Mouse (Mus musculus): ENCODE measurements at regions not wholly inside any gene's neighbourhood (a gene's known extent, or its start where the extent isn't known, plus 50 kb on each side); places are given as distances from the start of the nearest gene placed in this dataset.

DNA sequence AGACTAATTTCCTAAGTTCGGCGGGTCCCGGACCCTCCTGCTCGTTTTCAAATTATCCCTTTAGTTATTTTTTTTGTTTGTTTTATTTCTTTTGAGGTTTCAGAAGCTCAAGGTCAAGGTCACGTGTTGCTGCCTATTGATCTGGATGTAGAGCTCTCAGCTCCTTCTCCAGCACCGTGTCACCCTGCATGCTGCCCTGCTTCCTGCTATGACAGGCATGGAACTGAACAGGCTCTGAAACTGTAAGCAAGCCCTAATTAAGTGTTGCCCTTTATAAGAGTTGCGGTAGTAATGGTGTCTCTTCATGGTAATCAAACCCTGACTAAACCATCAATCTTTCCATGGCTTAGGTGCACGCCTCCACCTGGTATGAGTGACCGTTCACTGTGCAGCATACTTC, 319.2 kb downstream of the Mex3b start:
- WGBS, result 88% methylated on average over 9 of the region's 9 CpGs
- Histone ChIP-seq H3K4me3 (ENCODE audit: control insufficient read depth in 1 of 2, insufficient read depth in 1 of 2, low read depth in 1 of 2, low read length in 2 of 2) (no peak overlapping the region), H3K9me3 (ENCODE audit: control insufficient read depth, low read length) (no peaks in the 10 kb centered on the region), H3K4me1 (ENCODE audit: control insufficient read depth in 2 of 2, insufficient read depth in 2 of 2, low read length in 2 of 2) (no peaks in the 10 kb centered on the region), H3K9ac (ENCODE audit: low read length) (no peak overlapping the region), H3K4me2 (ENCODE audit: low read length) (no peak overlapping the region), H3K27ac (replicated peaks in 1 of 2; ENCODE audit: control insufficient read depth in 1 of 2, insufficient read depth in 1 of 2, low read depth in 2 of 2, low read length in 2 of 2) (no peak overlapping the region), H3K36me3 (ENCODE audit: control insufficient read depth, insufficient read depth, low read length) (no peaks in the 10 kb centered on the region), H3K27me3 (ENCODE audit: control insufficient read depth, insufficient read depth, low read length) (no peaks in the 10 kb centered on the region)
- ATAC-seq (ENCODE audit: insufficient number of reproducible peaks, insufficient read depth, low FRiP score, low read depth), result no peak

DNA sequence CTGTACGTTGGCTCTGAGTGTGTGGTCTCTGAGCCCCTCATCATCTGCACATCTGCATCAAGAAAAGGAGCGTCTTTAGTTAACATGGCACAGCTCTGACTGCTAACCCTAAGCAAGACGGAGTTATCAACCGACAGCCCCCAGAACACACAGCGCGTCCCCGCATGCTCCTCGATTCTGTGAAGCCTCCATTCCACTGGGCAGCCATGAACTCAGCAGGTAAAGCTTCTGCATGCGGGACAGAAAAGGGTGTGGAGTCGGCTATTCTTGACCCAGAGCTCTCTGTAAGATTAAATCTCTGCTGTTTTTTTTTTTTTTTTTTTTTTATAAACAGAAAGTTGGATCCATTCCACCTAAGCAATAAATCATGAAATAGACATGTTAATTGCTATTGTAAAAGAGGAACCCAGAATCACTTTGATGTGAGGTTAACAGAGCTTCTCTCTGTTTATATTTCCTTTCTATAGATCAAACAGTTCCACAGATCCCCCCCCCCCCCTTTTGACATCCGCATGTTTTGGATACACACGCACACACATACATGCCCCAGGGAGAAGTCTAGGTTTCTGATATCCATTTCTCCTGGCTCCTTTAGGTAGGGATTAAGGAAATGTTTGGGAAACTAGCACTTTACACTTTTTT, 328.9 kb downstream of the Mex3b start:
- no peaks in the 10 kb centered on the region for H3K9me3 ChIP-seq (ENCODE audit: control insufficient read depth, low read length)
- WGBS, result 87% methylated on average over 12 of the region's 12 CpGs
- no peaks in the 10 kb centered on the region for H3K36me3 ChIP-seq (ENCODE audit: control insufficient read depth, insufficient read depth, low read length)
- no peaks in the 10 kb centered on the region for H3K4me1 ChIP-seq (ENCODE audit: control insufficient read depth in 2 of 2, insufficient read depth in 2 of 2, low read length in 2 of 2)
- no peak for ATAC-seq (ENCODE audit: insufficient number of reproducible peaks, insufficient read depth, low FRiP score, low read depth)
- H3K27me3 ChIP-seq (ENCODE audit: control insufficient read depth, insufficient read depth, low read length), result no peaks in the 10 kb centered on the region
- no peak overlapping the region for H3K4me3 ChIP-seq (ENCODE audit: control insufficient read depth in 1 of 2, insufficient read depth in 1 of 2, low read depth in 1 of 2, low read length in 2 of 2)
- no peak overlapping the region for H3K27ac ChIP-seq (replicated peaks in 1 of 2; ENCODE audit: control insufficient read depth in 1 of 2, insufficient read depth in 1 of 2, low read depth in 2 of 2, low read length in 2 of 2)
- H3K9ac ChIP-seq (ENCODE audit: low read length), result no peak overlapping the region
- H3K4me2 ChIP-seq (ENCODE audit: low read length), result no peak overlapping the region

- no peaks in the 10 kb centered on the region for H3K9me3 ChIP-seq (ENCODE audit: control insufficient read depth, low read length)
- H3K9ac ChIP-seq (ENCODE audit: low read length), result no peak overlapping the region
- no peak for ATAC-seq (ENCODE audit: insufficient number of reproducible peaks, insufficient read depth, low FRiP score, low read depth)
- WGBS, result 39% methylated on average over 2 of the region's 2 CpGs
- no peaks in the 10 kb centered on the region for H3K27me3 ChIP-seq (ENCODE audit: control insufficient read depth, insufficient read depth, low read length)
- peaks cover 10 to 11% of the 10 kb centered on the region in 2 experiments for H3K4me1 ChIP-seq (ENCODE audit: control insufficient read depth in 2 of 2, insufficient read depth in 2 of 2, low read length in 2 of 2)
- H3K36me3 ChIP-seq (ENCODE audit: control insufficient read depth, insufficient read depth, low read length), result no peaks in the 10 kb centered on the region
- no peak overlapping the region for H3K27ac ChIP-seq (replicated peaks in 1 of 2; ENCODE audit: control insufficient read depth in 1 of 2, insufficient read depth in 1 of 2, low read depth in 2 of 2, low read length in 2 of 2)
- no peak overlapping the region for H3K4me2 ChIP-seq (ENCODE audit: low read length)
- no peak overlapping the region for H3K4me3 ChIP-seq (ENCODE audit: control insufficient read depth in 1 of 2, insufficient read depth in 1 of 2, low read depth in 1 of 2, low read length in 2 of 2)
These were observed 330.4 kb downstream of the Mex3b start for GRCm38 (mm10) chr7:83197490-83197889.

- peak overlapping the region; percentile 57; the same call in 1 of the 2 replicates for H3K4me2 ChIP-seq (ENCODE audit: low read length)
- H3K27ac ChIP-seq (replicated peaks in 1 of 2; ENCODE audit: control insufficient read depth in 1 of 2, insufficient read depth in 1 of 2, low read depth in 2 of 2, low read length in 2 of 2), result no peak overlapping the region
- H3K4me3 ChIP-seq (ENCODE audit: control insufficient read depth in 1 of 2, insufficient read depth in 1 of 2, low read depth in 1 of 2, low read length in 2 of 2), result no peak overlapping the region
- ATAC-seq (ENCODE audit: insufficient number of reproducible peaks, insufficient read depth, low FRiP score, low read depth), result no peak
- H3K36me3 ChIP-seq (ENCODE audit: control insufficient read depth, insufficient read depth, low read length), result no peaks in the 10 kb centered on the region
- H3K9me3 ChIP-seq (ENCODE audit: control insufficient read depth, low read length), result no peaks in the 10 kb centered on the region
- H3K4me1 ChIP-seq (ENCODE audit: control insufficient read depth in 2 of 2, insufficient read depth in 2 of 2, low read length in 2 of 2), result peaks cover 11 to 12% of the 10 kb centered on the region in 2 experiments
- no peaks in the 10 kb centered on the region for H3K27me3 ChIP-seq (ENCODE audit: control insufficient read depth, insufficient read depth, low read length)
- 68% methylated on average over 7 of the region's 7 CpGs for WGBS
- no peak overlapping the region for H3K9ac ChIP-seq (ENCODE audit: low read length)
These were observed 334.1 kb downstream of the Mex3b start for GRCm38 (mm10) chr7:83201126-83201686.

DNA sequence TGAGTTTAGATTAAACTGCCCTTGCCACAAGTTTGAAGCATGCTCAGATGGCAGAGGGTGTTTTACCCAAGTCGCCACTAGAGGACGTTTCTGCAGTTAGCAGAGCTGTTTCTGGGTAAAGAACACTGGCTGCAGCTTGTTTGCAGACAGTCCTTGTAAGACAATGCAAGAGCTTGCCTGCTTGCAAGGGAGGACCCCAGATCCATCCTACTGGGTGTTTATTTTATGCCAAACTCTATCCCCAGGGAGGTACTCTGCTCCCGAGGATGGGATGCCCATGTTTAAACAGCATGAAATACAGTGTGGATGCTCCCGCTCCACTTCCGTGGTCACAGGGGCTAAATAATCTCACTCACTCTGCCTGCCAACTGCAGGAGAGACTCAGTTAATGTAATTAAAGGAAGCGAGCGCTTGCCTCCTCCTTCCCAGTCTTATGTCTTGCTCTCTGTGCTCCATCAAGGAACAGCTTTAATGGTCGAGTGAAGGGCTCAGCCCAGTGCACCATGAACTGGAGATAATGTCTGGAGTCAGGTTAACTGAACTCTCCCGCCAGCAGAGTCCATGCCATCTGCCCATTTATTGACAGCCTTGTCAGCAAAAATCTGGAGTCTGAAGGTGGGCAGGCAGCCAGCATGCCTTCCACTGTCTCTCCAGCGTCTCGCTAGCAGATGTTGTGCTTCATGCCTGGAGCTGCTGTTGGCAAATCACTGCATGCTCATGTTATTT, 334.8 kb downstream of the Mex3b start:
- 7% methylated on average over 11 of the region's 11 CpGs for WGBS
- no peaks in the 10 kb centered on the region for H3K36me3 ChIP-seq (ENCODE audit: control insufficient read depth, insufficient read depth, low read length)
- ATAC-seq (ENCODE audit: insufficient number of reproducible peaks, insufficient read depth, low FRiP score, low read depth), result peak; percentile 61

DNA sequence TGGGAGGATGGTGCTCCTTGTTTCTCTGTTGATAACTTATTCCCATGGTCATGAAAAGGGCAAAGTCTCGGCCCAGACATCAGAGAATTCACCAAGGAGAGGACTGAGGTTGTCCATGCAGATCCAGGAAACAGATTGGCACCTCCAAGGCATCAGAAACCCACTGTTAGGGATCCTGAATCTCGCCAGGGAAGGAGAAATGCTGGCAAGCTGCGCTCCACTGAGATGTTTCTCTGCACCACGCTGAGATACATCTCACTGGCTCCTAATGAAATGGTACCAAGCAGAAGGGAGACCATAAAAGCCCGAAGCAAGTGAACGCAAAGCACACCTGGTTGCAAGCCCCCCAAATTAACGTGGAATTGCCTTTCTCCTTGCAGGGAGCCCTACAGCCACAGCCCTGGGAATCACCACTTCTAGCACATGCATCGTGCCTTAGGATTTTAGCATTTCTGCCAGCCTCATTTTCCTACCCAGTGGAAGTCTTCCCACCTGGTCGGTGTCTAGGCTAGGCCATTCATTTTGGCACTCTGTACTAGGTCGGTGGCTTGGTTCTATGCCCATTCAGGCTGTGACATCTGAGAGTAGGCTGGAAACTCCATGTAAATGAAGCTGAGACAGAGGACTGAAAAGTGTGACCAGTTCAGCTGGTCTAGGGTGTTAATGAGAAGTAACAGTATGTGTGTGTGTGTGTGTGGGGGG, 336.3 kb downstream of the Mex3b start:
- no peak for ATAC-seq (ENCODE audit: insufficient number of reproducible peaks, insufficient read depth, low FRiP score, low read depth)
- Histone ChIP-seq H3K4me1 (ENCODE audit: control insufficient read depth in 2 of 2, insufficient read depth in 2 of 2, low read length in 2 of 2) (peaks cover 11 to 12% of the 10 kb centered on the region in 2 experiments), H3K27ac (replicated peaks in 1 of 2; ENCODE audit: control insufficient read depth in 1 of 2, insufficient read depth in 1 of 2, low read depth in 2 of 2, low read length in 2 of 2) (no peak overlapping the region), H3K4me3 (ENCODE audit: control insufficient read depth in 1 of 2, insufficient read depth in 1 of 2, low read depth in 1 of 2, low read length in 2 of 2) (no peak overlapping the region), H3K4me2 (ENCODE audit: low read length) (no peak overlapping the region), H3K36me3 (ENCODE audit: control insufficient read depth, insufficient read depth, low read length) (no peaks in the 10 kb centered on the region), H3K9ac (ENCODE audit: low read length) (no peak overlapping the region), H3K27me3 (ENCODE audit: control insufficient read depth, insufficient read depth, low read length) (no peaks in the 10 kb centered on the region), H3K9me3 (ENCODE audit: control insufficient read depth, low read length) (no peaks in the 10 kb centered on the region)
- WGBS, result 80% methylated on average over 10 of the region's 10 CpGs

More for the DNA sequence above, 334.8 kb downstream of the Mex3b start:
- peaks cover 11 to 12% of the 10 kb centered on the region in 2 experiments for H3K4me1 ChIP-seq (ENCODE audit: control insufficient read depth in 2 of 2, insufficient read depth in 2 of 2, low read length in 2 of 2)
- H3K27me3 ChIP-seq (ENCODE audit: control insufficient read depth, insufficient read depth, low read length), result no peaks in the 10 kb centered on the region
- H3K27ac ChIP-seq (replicated peaks in 1 of 2; ENCODE audit: control insufficient read depth in 1 of 2, insufficient read depth in 1 of 2, low read depth in 2 of 2, low read length in 2 of 2), result peak overlapping the region; percentile 2 to 60; a peak in 3 of 4 replicates
- H3K4me3 ChIP-seq (ENCODE audit: control insufficient read depth in 1 of 2, insufficient read depth in 1 of 2, low read depth in 1 of 2, low read length in 2 of 2), result peak overlapping the region in 1 of 2 experiments; percentile 14; a peak in 1 of 4 replicates
- H3K9ac ChIP-seq (ENCODE audit: low read length), result 0 out of 2 replicates have a peak overlapping the region, but pooled peaks have one; percentile 41
- H3K9me3 ChIP-seq (ENCODE audit: control insufficient read depth, low read length), result no peaks in the 10 kb centered on the region
- H3K4me2 ChIP-seq (ENCODE audit: low read length), result peak overlapping the region; percentile 57

- ATAC-seq (ENCODE audit: insufficient number of reproducible peaks, insufficient read depth, low FRiP score, low read depth), result no peak
- H3K9me3 ChIP-seq (ENCODE audit: control insufficient read depth, low read length), result no peaks in the 10 kb centered on the region
- 55% methylated on average over 4 of the region's 4 CpGs for WGBS
These were observed 336.9 kb downstream of the Mex3b start for GRCm38 (mm10) chr7:83204013-83204365.

More at GRCm38 (mm10) chr7:83204013-83204365, 336.9 kb downstream of the Mex3b start:
- Histone ChIP-seq H3K4me2 (ENCODE audit: low read length) (no peak overlapping the region), H3K36me3 (ENCODE audit: control insufficient read depth, insufficient read depth, low read length) (no peaks in the 10 kb centered on the region), H3K27ac (replicated peaks in 1 of 2; ENCODE audit: control insufficient read depth in 1 of 2, insufficient read depth in 1 of 2, low read depth in 2 of 2, low read length in 2 of 2) (no peak overlapping the region), H3K4me1 (ENCODE audit: control insufficient read depth in 2 of 2, insufficient read depth in 2 of 2, low read length in 2 of 2) (peaks cover 11 to 12% of the 10 kb centered on the region in 2 experiments), H3K4me3 (ENCODE audit: control insufficient read depth in 1 of 2, insufficient read depth in 1 of 2, low read depth in 1 of 2, low read length in 2 of 2) (no peak overlapping the region), H3K9ac (ENCODE audit: low read length) (no peak overlapping the region), H3K27me3 (ENCODE audit: control insufficient read depth, insufficient read depth, low read length) (no peaks in the 10 kb centered on the region)
